Mouse (Mus musculus) erythroblast, embryonic 14.5 days (primary cell): ENCODE results near the gene Eif4h.

ENCODE experiments used
- GATA1 ChIP-seq: IDR thresholded peaks from 2 replicates; pipeline ENCODE4 v1.6.1; 2012; ENCODE audit warnings: low read length, inconsistent platforms, mixed read lengths
- TAL1 ChIP-seq: IDR thresholded peaks from 3 replicates; pipeline ENCODE4 v1.6.1; 2012; ENCODE audit warnings: low read length, inconsistent platforms, mixed read lengths

GRCm38 (mm10) chr5:134609916-134610643 is 29.2 kb downstream of the Eif4h start:
- TF ChIP-seq TAL1 (no peak), GATA1 (no peak)
